Mouse (Mus musculus) cerebellum, postnatal 25 days (tissue): ENCODE data around the gene Fut9.

Source experiments
- DNase-seq, 2 experiments: peaks; one replicate each; pipeline ENCODE4 v3.0.0; 2021; ENCODE audit warnings: mixed read lengths in 2 of 2

Gene Fut9

GRCm38 (mm10) chr4:25645580-25645979 lies 154.5 kb downstream of the Fut9 start:
- DNase-seq = no peak

GRCm38 (mm10) chr4:25641993-25642392 lies 158.1 kb downstream of the Fut9 start:
- no peak for DNase-seq

GRCm38 (mm10) chr4:25633262-25633661 lies 166.8 kb downstream of the Fut9 start:
- no peak for DNase-seq

GRCm38 (mm10) chr4:25628113-25628512 lies 171.9 kb downstream of the Fut9 start:
- no peak for DNase-seq

- DNase-seq = peak; percentile 42 to 57
Measured at GRCm38 (mm10) chr4:25627467-25627866, 172.6 kb downstream of the Fut9 start.

- DNase-seq = no peak
Measured at GRCm38 (mm10) chr4:25627039-25627438, 173.0 kb downstream of the Fut9 start.

- DNase-seq = peak; percentile 71 to 81
Measured at GRCm38 (mm10) chr4:25623176-25623575, 176.9 kb downstream of the Fut9 start.

- no peak for DNase-seq
Measured at GRCm38 (mm10) chr4:25617301-25617700, 182.7 kb downstream of the Fut9 start.

GRCm38 (mm10) chr4:25613426-25613825 lies 186.6 kb downstream of the Fut9 start:
- no peak for DNase-seq

- DNase-seq = no peak
Measured at GRCm38 (mm10) chr4:25610481-25610880, 189.6 kb downstream of the Fut9 start.

GRCm38 (mm10) chr4:25593218-25593617 lies 206.8 kb downstream of the Fut9 start:
- DNase-seq = no peak
